Mouse (Mus musculus) neutrophil, adult 5-6 weeks (primary cell): ENCODE results near the gene Rdm1. TPM values are rescaled to one million over a fixed set of nuclear protein-coding genes. Genes with fewer than 3 reads are reported as not detected.
A peak's percentile ranks its signal among the peaks of the same experiment; 100 is the strongest.
"Not testable (repeated sequence)": the region's sequence is repeated elsewhere in the genome, so short reads cannot be mapped to it uniquely, and the experiment has no call there.

Source experiments
- ATAC-seq: fragments of 151-379, 151-347 bp; 2 replicates; pipeline ENCODE4 v1.8.0; 2017; ENCODE audit warnings: mild to moderate bottlenecking, moderate TSS enrichment; ENCODE audit not compliant: insufficient number of reproducible peaks, poor library complexity, low FRiP score, severe bottlenecking; ENCODE audit errors: extremely low read depth
- total RNA-seq: library from RNA; stranded (forward); fragments of 200-1000 nt; gene quantifications from 2 replicates; pipeline ENCODE4 v1.2.3, GENCODE M21; 2017

The Rdm1 gene
- total RNA-seq, 1 experiment from 2014 or later = 20.4 TPM

GRCm38 (mm10) chr11:101646283-101646794 lies 19.3 kb downstream of the Rdm1 start:
- ATAC-seq = not testable (repeated sequence)

DNA sequence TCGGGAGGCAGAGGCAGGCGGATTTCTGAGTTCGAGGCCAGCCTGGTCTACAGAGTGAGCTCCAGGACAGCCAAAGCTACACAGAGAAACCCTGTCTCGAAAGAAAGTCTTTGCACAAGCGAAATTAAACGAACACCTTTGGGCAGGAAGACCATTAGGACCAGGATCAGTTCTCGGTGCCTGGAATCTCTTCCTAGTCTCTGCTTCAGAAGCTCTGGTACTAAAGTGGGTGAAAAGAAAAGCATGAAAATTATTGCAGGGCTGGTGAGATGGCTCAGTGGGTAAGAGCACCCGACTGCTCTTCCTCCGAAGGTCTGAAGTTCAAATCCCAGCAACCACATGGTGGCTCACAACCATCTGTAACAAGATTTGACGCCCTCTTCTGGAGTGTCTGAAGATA lies 20.1 kb downstream of the Rdm1 start:
- ATAC-seq = not testable (repeated sequence)

GRCm38 (mm10) chr11:101656356-101656755 lies 29.4 kb downstream of the Rdm1 start:
- ATAC-seq = no peak

DNA sequence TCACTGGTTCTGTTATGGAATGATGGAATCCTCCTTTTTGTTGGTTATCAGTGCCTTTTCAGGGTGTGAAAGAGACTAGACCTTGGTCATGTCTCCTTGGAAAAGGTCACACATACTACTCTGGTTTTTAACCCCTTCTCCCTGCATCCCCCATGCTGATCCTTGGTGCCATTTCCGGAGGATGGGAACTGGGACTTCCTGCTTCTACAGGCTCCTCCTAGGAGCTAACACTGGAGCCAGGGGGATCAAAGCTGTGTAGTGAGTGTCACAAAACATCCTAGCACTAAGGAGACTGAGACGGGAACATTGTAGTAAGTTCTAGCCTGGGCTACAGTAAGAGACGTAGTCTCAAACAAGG lies 30.5 kb downstream of the Rdm1 start:
- no peak for ATAC-seq

DNA sequence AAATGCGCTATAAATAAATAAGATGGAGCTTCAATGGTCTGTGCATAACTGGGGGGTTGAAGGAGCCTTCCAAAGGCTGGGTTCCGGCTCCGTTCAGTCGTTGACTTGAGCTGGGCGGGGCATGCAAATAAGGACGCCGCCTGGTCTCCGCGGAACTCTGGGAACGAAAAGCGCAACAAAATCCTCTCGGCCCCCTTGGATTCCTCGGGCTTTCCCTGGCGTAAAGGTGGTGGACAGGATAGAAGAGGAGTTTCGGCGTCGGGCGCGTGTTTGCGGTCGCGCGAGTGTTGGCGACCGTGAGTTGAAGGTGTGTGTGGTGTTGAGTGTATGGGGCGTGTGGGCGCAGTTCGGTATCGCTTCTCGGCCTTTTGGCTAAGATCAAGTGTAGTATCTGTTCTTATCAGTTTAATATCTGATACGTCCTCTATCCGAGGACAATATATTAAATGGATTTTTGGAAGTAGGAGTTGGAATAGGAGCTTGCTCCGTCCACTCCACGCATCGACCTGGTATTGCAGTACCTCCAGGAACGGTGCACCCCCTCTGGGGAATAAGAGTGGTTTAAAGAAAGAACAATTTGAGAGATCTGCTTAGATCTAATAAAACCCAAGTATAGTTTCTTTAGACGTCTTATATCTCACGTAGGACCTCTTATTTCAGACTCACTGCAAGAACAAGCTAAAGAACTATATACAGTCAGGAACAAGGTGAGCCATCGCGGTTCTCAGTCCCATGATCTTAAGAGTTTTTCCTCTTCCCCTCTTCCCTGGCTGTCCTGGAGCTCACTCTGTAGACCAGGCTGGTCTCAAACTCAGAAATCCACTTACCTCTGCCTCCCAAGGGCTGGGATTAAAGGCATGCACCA lies 31.1 kb downstream of the Rdm1 start:
- ATAC-seq = peak; percentile 69

DNA sequence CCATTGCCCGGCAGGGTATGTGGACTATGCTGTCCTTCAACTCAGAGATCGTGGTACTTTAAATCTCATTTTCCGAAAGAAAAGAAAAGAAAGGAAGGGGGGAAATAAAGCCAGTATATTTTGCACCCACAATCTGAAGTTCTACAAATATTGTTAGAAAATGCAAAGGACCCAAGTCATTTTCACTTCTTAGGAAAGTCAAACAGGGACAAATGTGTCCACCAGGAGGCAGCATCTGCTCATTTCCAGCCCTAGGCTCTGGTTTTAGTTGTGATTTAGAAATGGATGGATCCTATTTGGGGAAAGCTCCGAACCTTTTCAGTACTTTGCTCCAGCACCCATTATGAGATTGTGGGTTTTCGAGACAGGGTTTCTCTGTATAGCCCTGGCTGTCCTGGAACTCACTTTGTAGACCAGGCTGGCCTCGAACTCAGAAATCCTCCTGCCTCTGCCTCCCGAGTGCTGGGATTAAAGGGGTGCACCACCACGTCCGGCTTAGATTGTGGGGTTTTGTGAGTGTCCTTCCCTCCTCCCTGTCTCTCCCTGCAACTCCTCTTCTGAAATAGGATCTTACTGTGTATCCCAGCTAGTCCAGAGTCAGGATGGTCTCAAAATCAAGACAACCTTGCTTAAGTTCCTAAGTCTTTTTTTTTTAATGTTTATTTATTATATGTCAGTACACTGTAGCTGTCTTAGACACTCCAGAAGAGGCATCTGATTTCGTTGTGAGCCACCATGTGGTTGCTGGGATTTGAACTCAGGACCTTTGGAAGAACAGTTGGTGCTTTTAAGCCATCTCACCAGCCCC lies 32.0 kb downstream of the Rdm1 start:
- peak; percentile 59 for ATAC-seq

DNA sequence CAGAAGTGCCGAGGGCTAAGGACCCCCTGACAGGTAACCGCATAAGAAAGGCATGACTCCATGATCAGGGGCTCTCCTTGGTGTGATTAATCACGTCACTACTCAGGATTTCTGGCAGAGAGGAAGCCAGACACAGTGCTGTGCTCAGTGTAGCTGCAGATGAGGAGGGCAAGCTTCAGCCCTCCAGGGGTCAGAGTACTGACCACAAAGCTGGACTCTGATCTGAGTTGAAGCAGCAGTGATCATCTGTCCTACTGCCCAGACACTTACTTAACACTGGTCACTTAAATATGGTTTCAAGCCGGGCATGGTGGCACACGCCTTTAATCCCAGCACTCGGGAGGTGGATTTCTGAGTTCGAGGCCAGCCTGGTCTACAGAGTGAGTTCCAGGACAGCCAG lies 34.2 kb downstream of the Rdm1 start:
- no peak for ATAC-seq

DNA sequence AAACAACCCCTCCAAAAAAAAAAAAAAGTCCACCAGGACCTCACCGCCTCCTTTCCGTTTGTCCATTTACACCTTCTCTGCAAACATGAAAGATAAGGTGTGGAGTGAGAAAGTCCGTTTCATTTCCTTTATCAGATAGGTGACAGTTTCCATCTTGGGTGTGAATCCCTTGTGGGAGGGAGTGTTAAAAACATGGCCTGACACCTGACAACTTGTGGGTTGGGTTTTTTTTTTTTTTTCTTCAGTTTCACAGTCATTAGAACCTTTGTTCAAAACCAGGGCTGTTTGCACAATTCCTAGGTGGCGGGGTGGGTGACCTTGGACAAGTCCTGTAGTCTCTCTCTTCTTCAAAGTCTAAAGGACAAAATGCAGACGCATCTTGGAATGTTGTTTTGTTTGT lies 34.8 kb downstream of the Rdm1 start:
- no peak for ATAC-seq

- no peak for ATAC-seq
Measured at GRCm38 (mm10) chr11:101663229-101664027, 36.4 kb downstream of the Rdm1 start.

- ATAC-seq = peak; percentile 97
Measured at GRCm38 (mm10) chr11:101664825-101665635, 38.0 kb downstream of the Rdm1 start, which contains the start of gene Arl4d. Gene Arl4d (plus strand): TSS chr11:101665541.

DNA sequence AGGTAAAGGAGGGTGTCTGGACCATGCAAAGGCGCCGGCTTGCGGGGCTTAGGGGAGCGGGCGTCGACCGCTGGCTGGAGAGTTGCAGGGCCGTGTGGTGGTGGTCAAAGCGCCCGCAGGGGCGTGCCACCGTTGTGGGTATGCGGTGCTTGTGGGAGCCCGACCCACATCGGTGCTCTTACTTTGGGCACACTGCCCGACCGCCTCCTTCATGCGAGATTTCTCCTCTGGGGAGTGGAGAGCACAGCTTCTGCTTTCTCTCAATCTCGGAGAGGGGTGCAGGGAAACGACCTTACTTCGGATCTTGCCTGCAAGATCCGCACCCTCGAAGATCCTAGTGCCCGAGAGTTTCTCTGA lies 38.6 kb downstream of the Rdm1 start:
- ATAC-seq = peak; percentile 13; the same call in 1 of the 2 replicates

- no peak for ATAC-seq
Measured at GRCm38 (mm10) chr11:101666626-101667345, 39.8 kb downstream of the Rdm1 start.

GRCm38 (mm10) chr11:101667871-101668532 lies 41.0 kb downstream of the Rdm1 start:
- no peak for ATAC-seq

- no peak for ATAC-seq
Measured at GRCm38 (mm10) chr11:101668546-101669261, 41.7 kb downstream of the Rdm1 start.

GRCm38 (mm10) chr11:101670334-101670733 lies 43.3 kb downstream of the Rdm1 start:
- ATAC-seq = no peak

- ATAC-seq = no peak
Measured at GRCm38 (mm10) chr11:101671255-101671654, 44.3 kb downstream of the Rdm1 start.
